Mouse (Mus musculus) adipocyte (in vitro differentiated cells): ENCODE data around the gene Cdcp2.

Experiments
- DNase-seq: peaks from one replicate; pipeline ENCODE4 v3.0.0-alpha.2; 2016; ENCODE audit warnings: low spot score

Cdcp2 gene

GRCm38 (mm10) chr4:107096841-107097373, at the start of gene Cdcp2:
TSS of gene Cdcp2 (plus strand) at chr4:107096891.
- DNase-seq, result no peak

GRCm38 (mm10) chr4:107047806-107048205, 48.9 kb upstream of the Cdcp2 start:
- no peak for DNase-seq

GRCm38 (mm10) chr4:107048568-107049162, 48.0 kb upstream of the Cdcp2 start:
- DNase-seq, result peak; percentile 22

- no peak for DNase-seq
Measured at GRCm38 (mm10) chr4:107051889-107052288, 44.8 kb upstream of the Cdcp2 start.

GRCm38 (mm10) chr4:107052962-107053553, 43.6 kb upstream of the Cdcp2 start:
- DNase-seq, result no peak

GRCm38 (mm10) chr4:107056088-107056487, 40.6 kb upstream of the Cdcp2 start:
- no peak for DNase-seq

GRCm38 (mm10) chr4:107058346-107058745, 38.3 kb upstream of the Cdcp2 start:
- no peak for DNase-seq

GRCm38 (mm10) chr4:107058781-107059180, 37.9 kb upstream of the Cdcp2 start:
- DNase-seq, result no peak

- DNase-seq, result no peak
Measured at GRCm38 (mm10) chr4:107061560-107061959, 35.1 kb upstream of the Cdcp2 start.

- DNase-seq, result no peak
Measured at GRCm38 (mm10) chr4:107063214-107063613, 33.5 kb upstream of the Cdcp2 start.

GRCm38 (mm10) chr4:107064394-107065098, 32.1 kb upstream of the Cdcp2 start:
- DNase-seq, result no peak

GRCm38 (mm10) chr4:107066252-107067124, 30.2 kb upstream of the Cdcp2 start, which contains the start of the genes Mrpl37 and Cyb5rl:
TSS of gene Mrpl37 (minus strand) at chr4:107066868.
TSS of gene Cyb5rl (plus strand) at chr4:107066988.
- peak; percentile 96 for DNase-seq

GRCm38 (mm10) chr4:107067151-107067840, 29.4 kb upstream of the Cdcp2 start:
- DNase-seq, result no peak

- DNase-seq, result no peak
Measured at GRCm38 (mm10) chr4:107072343-107072742, 24.3 kb upstream of the Cdcp2 start.

GRCm38 (mm10) chr4:107075456-107075855, 21.2 kb upstream of the Cdcp2 start:
- DNase-seq, result no peak

- DNase-seq, result no peak
Measured at GRCm38 (mm10) chr4:107078894-107079293, 17.8 kb upstream of the Cdcp2 start.

- DNase-seq, result no peak
Measured at GRCm38 (mm10) chr4:107079716-107080115, 17.0 kb upstream of the Cdcp2 start.

GRCm38 (mm10) chr4:107082185-107082584, 14.5 kb upstream of the Cdcp2 start:
- peak; percentile 7 for DNase-seq

GRCm38 (mm10) chr4:107083126-107083525, 13.6 kb upstream of the Cdcp2 start:
- DNase-seq, result no peak

GRCm38 (mm10) chr4:107084343-107084742, 12.3 kb upstream of the Cdcp2 start:
- DNase-seq, result no peak

GRCm38 (mm10) chr4:107084858-107085257, 11.8 kb upstream of the Cdcp2 start:
- DNase-seq, result no peak
